Mouse (Mus musculus) kidney, adult 2 months (tissue): ENCODE measurements at regions not wholly inside any gene's neighbourhood (a gene's known extent, or its start where the extent isn't known, plus 50 kb on each side); places are given as distances from the start of the nearest gene placed in this dataset.

ENCODE experiments used
- CTCF ChIP-seq: fragments of 200-500 bp; conservative IDR thresholded peaks from 2 replicates; pipeline ENCODE4 v1.5.1; 2011; ENCODE audit warnings: low read depth, mild to moderate bottlenecking, control low read depth, low read length, moderate library complexity, mixed read lengths; ENCODE audit not compliant: insufficient read depth, insufficient read length
- POLR2A ChIP-seq: fragments of 200-500 bp; IDR thresholded peaks from one replicate; pipeline ENCODE4 v1.6.1; 2011; ENCODE audit warnings: low read depth, low read length, control low read depth

- TF ChIP-seq POLR2A (no peak), CTCF (no peak)
Observed at GRCm38 (mm10) chr4:10745207-10745606, 129.1 kb upstream of the 2610301B20Rik start.
